Mouse (Mus musculus) heart, postnatal 25 days (tissue): ENCODE results near the gene Sstr2. TPM values are rescaled to one million over a fixed set of nuclear protein-coding genes. Genes with fewer than 3 reads are reported as not detected.

Experiments
- total RNA-seq, 2 experiments: library from RNA; stranded (reverse); gene quantifications; 2 replicates each; pipeline ENCODE4 v1.2.3; 2021

The Sstr2 gene
- total RNA-seq, 2 experiments from 2014 or later = not detected

Other genes with a start within 250 kb of the Sstr2 start
- gene Cog1, start 29.8 kb downstream of the Sstr2 start, total RNA-seq = 10 to 100 TPM; 16.4 to 17.1 TPM
- 1 to 10 TPM; 2.7 to 3.8 TPM for gene Slc39a11, start 30.7 kb downstream of the Sstr2 start, total RNA-seq
- 10 to 100 TPM; 13.9 to 15.0 TPM for gene Fam104a, start 64.8 kb downstream of the Sstr2 start, total RNA-seq
- 1 to 10 TPM; 6.0 to 7.1 TPM for gene D11Wsu47e, start 65.1 kb downstream of the Sstr2 start, total RNA-seq
- not detected for gene Cpsf4l, start 90.7 kb downstream of the Sstr2 start, total RNA-seq
- 10 to 100 TPM; 12.5 to 17.7 TPM for gene Cdc42ep4, start 132.5 kb downstream of the Sstr2 start, total RNA-seq